Mouse (Mus musculus) right cerebral cortex, postnatal 14 days (tissue): ENCODE data around the gene Gm10770.
"Not testable (repeated sequence)": the region's sequence is repeated elsewhere in the genome, so short reads cannot be mapped to it uniquely, and the experiment has no call there.

Experiments
- DNase-seq: peaks from one replicate; pipeline ENCODE4 v3.0.0; 2022

Gene Gm10770

GRCm38 (mm10) chr2:150179579-150179978 is at the start of gene Gm10770:
Gm10770 (minus strand) TSS chr2:150179679.
- DNase-seq = not testable (repeated sequence)

- not testable (repeated sequence) for DNase-seq
Observed at GRCm38 (mm10) chr2:150223263-150223662, 43.8 kb upstream of the Gm10770 start.

GRCm38 (mm10) chr2:150218363-150218725 is 38.9 kb upstream of the Gm10770 start:
- not testable (repeated sequence) for DNase-seq

GRCm38 (mm10) chr2:150217600-150218362 is 38.3 kb upstream of the Gm10770 start, which contains the start of gene Zfp937:
Zfp937 (plus strand) TSS chr2:150218073.
- DNase-seq = peak; percentile 69

GRCm38 (mm10) chr2:150181570-150181999 is 2.1 kb upstream of the Gm10770 start, which contains the start of gene Gm14139:
Gm14139 (plus strand) TSS chr2:150181755.
- DNase-seq = not testable (repeated sequence)

GRCm38 (mm10) chr2:150181046-150181445 is 1.6 kb upstream of the Gm10770 start:
- DNase-seq = not testable (repeated sequence)

GRCm38 (mm10) chr2:150173833-150174232 is 5.6 kb downstream of the Gm10770 start:
- DNase-seq = no peak

- DNase-seq = no peak
Observed at GRCm38 (mm10) chr2:150166703-150167102, 12.8 kb downstream of the Gm10770 start.

GRCm38 (mm10) chr2:150136435-150136897 is 43.0 kb downstream of the Gm10770 start, which contains the start of gene Zfp120:
Zfp120 (minus strand) TSS chr2:150136708.
- peak; percentile 75 for DNase-seq

GRCm38 (mm10) chr2:150132773-150133172 is 46.7 kb downstream of the Gm10770 start:
- DNase-seq = no peak

- DNase-seq = not testable (repeated sequence)
Observed at GRCm38 (mm10) chr2:150132002-150132401, 47.5 kb downstream of the Gm10770 start.
